Mouse (Mus musculus) brain, embryonic 14.5 days (tissue): ENCODE measurements at regions not wholly inside any gene's neighbourhood (a gene's known extent, or its start where the extent isn't known, plus 50 kb on each side); places are given as distances from the start of the nearest gene placed in this dataset.

ENCODE experiments used
- CTCF ChIP-seq: fragments of 200-500 bp; IDR thresholded peaks from 2 replicates; pipeline ENCODE4 v1.5.1; 2012; ENCODE audit warnings: inconsistent platforms, mild to moderate bottlenecking, moderate library complexity, borderline replicate concordance; ENCODE audit not compliant: insufficient read depth, insufficient read length; ENCODE audit errors: extremely low read depth
- POLR2A ChIP-seq: fragments of 200-500 bp; IDR thresholded peaks from 2 replicates; pipeline ENCODE4 v1.6.1; 2012; ENCODE audit warnings: mild to moderate bottlenecking, inconsistent platforms, borderline replicate concordance; ENCODE audit not compliant: poor library complexity, insufficient read depth, insufficient read length, severe bottlenecking; ENCODE audit errors: extremely low read depth

GRCm38 (mm10) chr8:18412470-18412869 is 565.6 kb downstream of the Defb40 start:
- TF ChIP-seq CTCF (no peak), POLR2A (no peak)
